Comparison of ENCODE assay signal across 8 mouse cellular contexts in the genomic region with DNA sequence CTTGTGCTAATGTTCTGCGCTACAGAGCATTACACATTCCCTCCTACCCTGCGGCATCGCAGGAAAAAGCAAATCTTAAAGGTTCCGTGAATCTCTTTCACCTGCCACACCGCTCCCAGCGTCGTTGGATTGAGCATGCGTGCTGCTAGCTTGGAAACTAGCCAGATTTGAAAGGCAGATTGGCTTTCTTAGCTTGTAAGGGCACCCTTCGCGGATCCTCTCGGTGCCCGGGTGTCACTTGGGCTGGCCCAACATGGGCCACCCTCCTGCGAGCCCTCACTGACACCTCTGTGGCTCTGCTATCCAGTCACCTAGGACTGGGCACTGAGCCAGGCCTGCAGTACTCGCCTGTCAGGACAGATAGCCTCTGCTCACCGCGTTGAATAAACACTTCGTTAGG.
DNase-seq lines count a peak whose midpoint lies in the region; ATAC-seq and TF ChIP-seq lines count a peak whose summit lies in the region.

No protein-coding gene starts in this region.

- no peak overlapping the region for H3K4me3 ChIP-seq in heart, adult 2 months
- 0 out of 2 replicates have a peak overlapping the region, but pooled peaks have one; percentile 17 for H3K4me3 ChIP-seq in hindbrain, embryonic 16.5 days (ENCODE audit: low read length)

- DNase-seq in heart, adult 2 months, result peak; percentile 39 to 45
- no peak for DNase-seq in heart, postnatal 25 days (ENCODE audit: low spot score)
- DNase-seq in brain, adult 2 months (ENCODE audit: low read depth, low spot score), result peak; percentile 74
- peak; percentile 69 to 76 for DNase-seq in cerebellum, postnatal 36 days
- DNase-seq in embryo, embryonic 11 days, result no peak
- no peak for DNase-seq in ovary, postnatal 14 days (ENCODE audit: low spot score)
- DNase-seq in thymus, postnatal 36 days, result no peak

- no peak for TF ChIP-seq EP300 in heart, adult 2 months (IDR thresholded peaks at IDR 0.05; ENCODE audit: insufficient read depth, low read depth, low read length)

- intact Hi-C loops in heart, adult 2 months (cut with DNase I), result loop anchor here (1.0 kb wide), 1 partner anchor 25 kb away; no protein-coding TSS in a partner anchor
- intact Hi-C loops in heart, postnatal 25 days (cut with DNase I), result no loop called here

- ATAC-seq in hindbrain, embryonic 16.5 days, result peak; percentile 42; the same call in 1 of the 2 replicates

- H3K79me2 ChIP-seq in heart, adult 2 months (replicated peaks; ENCODE audit: control insufficient read depth, insufficient read depth, low read length), result no peaks in the 10 kb centered on the region

- TF ChIP-seq POLR2A in heart, adult 2 months (IDR thresholded peaks at IDR 0.05; ENCODE audit: insufficient read depth, low read depth, low read length), result no peak

- peak overlapping the region; percentile 49 for H3K4me2 ChIP-seq in hindbrain, embryonic 16.5 days (ENCODE audit: low read length)

- no peak overlapping the region for H3K27ac ChIP-seq in heart, adult 2 months
- peak overlapping the region; percentile 55 for H3K27ac ChIP-seq in hindbrain, embryonic 16.5 days (ENCODE audit: low read depth, low read length)

- WGBS in heart, adult 2 months, result 36% methylated on average over 17 of the region's 17 CpGs
- WGBS in hindbrain, embryonic 16.5 days, result 38% methylated on average over 17 of the region's 17 CpGs

- no peaks in the 10 kb centered on the region for H3K9me3 ChIP-seq in hindbrain, embryonic 16.5 days (ENCODE audit: control insufficient read depth, low read length)

- H3K9ac ChIP-seq in heart, adult 2 months (ENCODE audit: low read depth, low read length), result no peak overlapping the region
- peak overlapping the region; percentile 51 for H3K9ac ChIP-seq in hindbrain, embryonic 16.5 days (ENCODE audit: low read depth, low read length)

- no peak for TF ChIP-seq CTCF in heart, adult 2 months (IDR thresholded peaks at IDR 0.05)

- H3K4me1 ChIP-seq in heart, adult 2 months (ENCODE audit: control insufficient read depth, insufficient read depth, low read length), result no peaks in the 10 kb centered on the region
- H3K4me1 ChIP-seq in hindbrain, embryonic 16.5 days (ENCODE audit: control insufficient read depth, insufficient read depth, low read depth, low read length), result peaks cover 14% of the 10 kb centered on the region

- H3K27me3 ChIP-seq in heart, adult 2 months (ENCODE audit: control insufficient read depth, insufficient read depth, low read length), result no peaks in the 10 kb centered on the region
- H3K27me3 ChIP-seq in hindbrain, embryonic 16.5 days (replicated peaks; ENCODE audit: control insufficient read depth, insufficient read depth, low read length), result no peaks in the 10 kb centered on the region

- no peaks in the 10 kb centered on the region for H3K36me3 ChIP-seq in heart, adult 2 months (ENCODE audit: control insufficient read depth, insufficient read depth, low read length)
- no peaks in the 10 kb centered on the region for H3K36me3 ChIP-seq in hindbrain, embryonic 16.5 days (ENCODE audit: control insufficient read depth, insufficient read depth, low read length)

Comparison
In these comparisons a context has a peak if more than half of its experiments do, and no peak if none do; other contexts are left out.
1. DNase-seq: peak in heart, adult 2 months (2 of 2), brain, adult 2 months (single experiment) and cerebellum, postnatal 36 days (2 of 2); none in heart, postnatal 25 days (single experiment), embryo, embryonic 11 days (single experiment), ovary, postnatal 14 days (single experiment) and thymus, postnatal 36 days (0 of 2).